Mouse (Mus musculus) central nervous system, embryonic 18 days (tissue): ENCODE results near the gene Slc28a1. TPM values are rescaled to one million over a fixed set of nuclear protein-coding genes. Genes with fewer than 3 reads are reported as not detected.

Experiments used
- polyA plus RNA-seq: library from polyadenylated mRNA; depleted of rRNA; stranded (reverse); fragments of >200 nt; gene quantifications from 2 replicates; pipeline ENCODE4 v1.2.3, GENCODE M21; 2012; rRNA removed

The Slc28a1 gene
- 0.05 and 0.09 TPM in 2 replicates for polyA plus RNA-seq

GRCm38 (mm10) chr7:81114555-81114954 lies at the start of gene Slc28a1:
Gene Slc28a1, plus strand, starts transcription at chr7:81114799.

GRCm38 (mm10) chr7:81213347-81214152 lies 99.0 kb downstream of the Slc28a1 start, which contains the start of gene Pde8a:
Gene Pde8a, plus strand, starts transcription at chr7:81213596.

Other genes with a start within 250 kb of the Slc28a1 start
- 34.4 and 35.0 TPM in 2 replicates for gene Wdr73, start 213.5 kb upstream of the Slc28a1 start, polyA plus RNA-seq
- 10.4 and 12.3 TPM in 2 replicates for gene Nmb, start 209.7 kb upstream of the Slc28a1 start, polyA plus RNA-seq
- 109 and 113 TPM in 2 replicates for gene Sec11a, start 167.0 kb upstream of the Slc28a1 start, polyA plus RNA-seq
- 14.2 and 16.6 TPM in 2 replicates for gene Zfp592, start 121.1 kb upstream of the Slc28a1 start, polyA plus RNA-seq
- 0.13 and 0.29 TPM in 2 replicates for gene Alpk3, start 57.2 kb upstream of the Slc28a1 start, polyA plus RNA-seq
- gene Pde8a, start 98.8 kb downstream of the Slc28a1 start, polyA plus RNA-seq, result 2.8 and 3.4 TPM in 2 replicates
- 1,598 and 1,629 TPM in 2 replicates for gene Rps17, start 230.5 kb downstream of the Slc28a1 start, polyA plus RNA-seq